Mouse (Mus musculus): ENCODE measurements around the gene Glcci1. TPM values are rescaled to one million over a fixed set of nuclear protein-coding genes. Genes with fewer than 3 reads are reported as not detected.

Glcci1 gene
- polyA plus RNA-seq, 2 experiments from 2014 or later = 18.9 to 29.2 TPM

- peak; percentile 65 for ATAC-seq
Measured at GRCm38 (mm10) chr6:8556849-8557571, 47.6 kb downstream of the Glcci1 start.

GRCm38 (mm10) chr6:8560682-8561081 lies 51.3 kb downstream of the Glcci1 start:
- no peak for ATAC-seq

GRCm38 (mm10) chr6:8582377-8582776 lies 73.0 kb downstream of the Glcci1 start:
- ATAC-seq = no peak

- ATAC-seq = no peak
Measured at GRCm38 (mm10) chr6:8583892-8584291, 74.5 kb downstream of the Glcci1 start.

GRCm38 (mm10) chr6:8591665-8592064 lies 82.3 kb downstream of the Glcci1 start:
- no peak for ATAC-seq

GRCm38 (mm10) chr6:8617369-8617768 lies 108.0 kb downstream of the Glcci1 start:
- peak; percentile 86 for ATAC-seq

GRCm38 (mm10) chr6:8619582-8620350 lies 110.4 kb downstream of the Glcci1 start:
- ATAC-seq = no peak

GRCm38 (mm10) chr6:8623045-8623444 lies 113.6 kb downstream of the Glcci1 start:
- ATAC-seq = no peak

- ATAC-seq = no peak
Measured at GRCm38 (mm10) chr6:8628226-8628625, 118.8 kb downstream of the Glcci1 start.

- no peak for ATAC-seq
Measured at GRCm38 (mm10) chr6:8628715-8629267, 119.4 kb downstream of the Glcci1 start.

GRCm38 (mm10) chr6:8630531-8630930 lies 121.1 kb downstream of the Glcci1 start:
- no peak for ATAC-seq

GRCm38 (mm10) chr6:8631362-8631761 lies 122.0 kb downstream of the Glcci1 start:
- no peak for ATAC-seq

- no peak for ATAC-seq
Measured at GRCm38 (mm10) chr6:8631986-8632632, 122.7 kb downstream of the Glcci1 start.

- peak; percentile 77 for ATAC-seq
Measured at GRCm38 (mm10) chr6:8632701-8633100, 123.3 kb downstream of the Glcci1 start.

- ATAC-seq = no peak
Measured at GRCm38 (mm10) chr6:8638122-8638521, 128.7 kb downstream of the Glcci1 start.

GRCm38 (mm10) chr6:8638899-8639298 lies 129.5 kb downstream of the Glcci1 start:
- peak; percentile 16 for ATAC-seq

- ATAC-seq = peak; percentile 85
Measured at GRCm38 (mm10) chr6:8639526-8639925, 130.1 kb downstream of the Glcci1 start.

- no peak for ATAC-seq
Measured at GRCm38 (mm10) chr6:8640863-8641262, 131.5 kb downstream of the Glcci1 start.

GRCm38 (mm10) chr6:8644703-8645102 lies 135.3 kb downstream of the Glcci1 start:
- no peak for ATAC-seq

GRCm38 (mm10) chr6:8645708-8646107 lies 136.3 kb downstream of the Glcci1 start:
- no peak for ATAC-seq
